In genomic region chr19:45308676-45309275, GRCm38 (mm10) we compare ENCODE assay signal across 10 mouse cellular contexts. TPM values are rescaled to one million over a fixed set of nuclear protein-coding genes. Genes with fewer than 3 reads are reported as not detected.
A peak's percentile ranks its signal among the peaks of the same experiment; 100 is the strongest.
DNase-seq lines count a peak whose midpoint lies in the region; ATAC-seq and TF ChIP-seq lines count a peak whose summit lies in the region.
"Had no signal": no experiment of that assay in that cellular context is flagged by ENCODE, and none has a peak within 500 bp of the region (broad histone marks: within the 10 kb centered on the region; RNA-seq: fewer than 3 reads in every experiment).

No protein-coding gene starts in this region.

- H3K4me2 ChIP-seq in kidney, embryonic 16.5 days (replicated peaks; ENCODE audit: low read depth, low read length), result no peak overlapping the region
- no peak overlapping the region for H3K4me2 ChIP-seq in lung, postnatal 0 days (replicated peaks; ENCODE audit: low read depth, low read length)
- H3K4me2 ChIP-seq: limb, embryonic 13.5 days; neural tube, embryonic 13.5 days had no signal

- H3K36me3 ChIP-seq in kidney, embryonic 16.5 days (ENCODE audit: insufficient read depth, low read length), result no peaks in the 10 kb centered on the region
- no peaks in the 10 kb centered on the region for H3K36me3 ChIP-seq in lung, postnatal 0 days (ENCODE audit: insufficient read depth, low read length)
- H3K36me3 ChIP-seq: limb, embryonic 13.5 days; neural tube, embryonic 13.5 days had no signal

- TF ChIP-seq CTCF in brain, embryonic 14.5 days (IDR thresholded peaks at IDR 0.05; ENCODE audit: borderline replicate concordance, extremely low read depth, insufficient read depth, insufficient read length), result peak; percentile 29; the same call in 1 of the 2 replicates
- peak; percentile 58; the same call in 1 of the 2 replicates for TF ChIP-seq CTCF in lung, postnatal 0 days (IDR thresholded peaks at IDR 0.05)

- no peak overlapping the region for H3K27ac ChIP-seq in kidney, embryonic 16.5 days (ENCODE audit: low read length)
- H3K27ac ChIP-seq in lung, postnatal 0 days (ENCODE audit: low read length), result no peak overlapping the region
- H3K27ac ChIP-seq: limb, embryonic 13.5 days had no signal

- no peak for TF ChIP-seq POLR2A in brain, embryonic 14.5 days (IDR thresholded peaks at IDR 0.05; ENCODE audit: borderline replicate concordance, extremely low read depth, insufficient read depth, insufficient read length, poor library complexity, severe bottlenecking)

- peak; percentile 31 for DNase-seq in kidney, adult 11 months
- peak; percentile 79 for DNase-seq in ES-CJ7 (ENCODE audit: low read depth, low spot score)
- no peak for DNase-seq in brain, embryonic 14.5 days (ENCODE audit: low read depth)
- DNase-seq in lung, postnatal 0 days (ENCODE audit: low spot score), result no peak
- no peak for DNase-seq in left cerebral cortex, adult 8-10 months (ENCODE audit: low spot score in 2 of 2)

- ATAC-seq in kidney, embryonic 16.5 days (ENCODE audit: low FRiP score, low TSS enrichment), result no peak
- no peak for ATAC-seq in lung, postnatal 0 days
- no peak for ATAC-seq in cerebellum, adult (ENCODE audit: insufficient number of reproducible peaks, low FRiP score, low TSS enrichment)
- no peak for ATAC-seq in megakaryocyte-erythroid progenitor cell, adult 5-6 weeks (replicated peaks; ENCODE audit: low FRiP score, low TSS enrichment, poor library complexity, severe bottlenecking)

- H3K27me3 ChIP-seq in kidney, embryonic 16.5 days (ENCODE audit: insufficient read depth, low read length), result peaks cover 13% of the 10 kb centered on the region; the same call in 1 of the 2 replicates
- peaks cover 8% of the 10 kb centered on the region for H3K27me3 ChIP-seq in lung, postnatal 0 days (replicated peaks; ENCODE audit: insufficient read depth, low read length)

- H3K4me1 ChIP-seq in kidney, embryonic 16.5 days (ENCODE audit: insufficient read depth, low read length), result peaks cover 36% of the 10 kb centered on the region
- peaks cover 4% of the 10 kb centered on the region; the same call in 1 of the 2 replicates for H3K4me1 ChIP-seq in lung, postnatal 0 days (ENCODE audit: insufficient read depth, low read depth, low read length)

- 54% methylated on average over 8 of the region's 8 CpGs for WGBS in kidney, embryonic 16.5 days
- WGBS in lung, postnatal 0 days, result 58% methylated on average over 8 of the region's 8 CpGs

- TF ChIP-seq EP300 in lung, postnatal 0 days (IDR thresholded peaks at IDR 0.05), result no peak

- no peak overlapping the region for H3K4me3 ChIP-seq in kidney, embryonic 16.5 days (ENCODE audit: low read length)
- no peak overlapping the region for H3K4me3 ChIP-seq in lung, postnatal 0 days (ENCODE audit: low read depth, low read length)
- H3K4me3 ChIP-seq: limb, embryonic 13.5 days; neural tube, embryonic 13.5 days had no signal

- H3K9ac ChIP-seq in kidney, embryonic 16.5 days (replicated peaks; ENCODE audit: low read length), result no peak overlapping the region
- no peak overlapping the region for H3K9ac ChIP-seq in lung, postnatal 0 days (replicated peaks; ENCODE audit: low read depth)
- H3K9ac ChIP-seq: limb, embryonic 13.5 days; neural tube, embryonic 13.5 days had no signal

- H3K9me3 ChIP-seq in kidney, embryonic 16.5 days (ENCODE audit: low read length), result no peaks in the 10 kb centered on the region
- H3K9me3 ChIP-seq in lung, postnatal 0 days (ENCODE audit: low read length), result no peaks in the 10 kb centered on the region
- H3K9me3 ChIP-seq: limb, embryonic 13.5 days; neural tube, embryonic 13.5 days had no signal

RNA-seq across cellular contexts. Expression of gene Btrc, which starts 54.8 kb away (rescaled TPM):
- polyA plus RNA-seq in kidney, embryonic 16.5 days (2015; fragmentation: Nextera tagmentation; extraction: Ambion mirVana), result 53.7 and 54.3 TPM in 2 replicates
- polyA plus RNA-seq in brain, embryonic 14.5 days (2012; rRNA removed), result 45.1 and 55.9 TPM in 2 replicates
- 20.7 and 25.6 TPM in 2 replicates for polyA plus RNA-seq in lung, postnatal 0 days (2015; fragmentation: Nextera tagmentation; extraction: Ambion mirVana)
- 32.8 and 43.0 TPM in 2 replicates for total RNA-seq in megakaryocyte-erythroid progenitor cell, adult 5-6 weeks (2014; fragmentation: Nextera tagmentation)
- total RNA-seq in megakaryocyte-erythroid progenitor cell, adult 5-6 weeks (2017), result 14.2 and 28.2 TPM in 2 replicates
- 100 to 1,000 TPM in 1 of 4 experiments, 10 to 100 TPM in 3; 95.8 to 104 (median 97.6) TPM for total RNA-seq in left cerebral cortex, adult 8-10 months (2022)

Comparison
In these comparisons a context has a peak if more than half of its experiments do, and no peak if none do; other contexts are left out.
1. DNase-seq: peak in kidney, adult 11 months (single experiment) and ES-CJ7 (single experiment); none in brain, embryonic 14.5 days (single experiment), lung, postnatal 0 days (single experiment) and left cerebral cortex, adult 8-10 months (0 of 2).